Mouse (Mus musculus) urinary bladder, postnatal 36 days (tissue): Measurements from ENCODE around the gene Rnf26.
A peak's percentile ranks its signal among the peaks of the same experiment; 100 is the strongest.
"Not testable (repeated sequence)": the region's sequence is repeated elsewhere in the genome, so short reads cannot be mapped to it uniquely, and the experiment has no call there.

Experiments used
- DNase-seq, 2 experiments: peaks; one replicate each; pipeline ENCODE4 v3.0.0; 2022; ENCODE audit warnings: low spot score in 2 of 2, mixed read lengths in 1 of 2

Gene Rnf26

DNA sequence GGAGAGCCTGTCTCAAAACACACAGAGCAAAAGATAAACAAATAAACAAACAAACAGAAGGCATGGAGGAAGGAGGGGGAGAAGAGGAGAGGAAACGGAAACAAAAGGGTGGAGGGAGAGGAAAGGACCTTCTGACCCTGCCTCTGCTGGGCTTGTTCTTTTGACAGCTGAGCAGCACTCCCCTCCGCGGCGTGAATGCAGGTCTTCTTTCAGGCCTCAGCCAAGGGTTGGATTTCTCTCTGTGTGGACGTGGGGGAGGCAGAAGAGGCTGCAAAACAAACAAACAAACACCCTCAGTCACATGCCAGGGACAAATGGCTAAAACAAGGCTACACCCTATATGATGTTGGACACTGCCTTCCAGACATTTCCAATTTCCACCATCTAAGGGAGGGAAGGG, 11.7 kb upstream of the Rnf26 start:
- DNase-seq = no peak

DNA sequence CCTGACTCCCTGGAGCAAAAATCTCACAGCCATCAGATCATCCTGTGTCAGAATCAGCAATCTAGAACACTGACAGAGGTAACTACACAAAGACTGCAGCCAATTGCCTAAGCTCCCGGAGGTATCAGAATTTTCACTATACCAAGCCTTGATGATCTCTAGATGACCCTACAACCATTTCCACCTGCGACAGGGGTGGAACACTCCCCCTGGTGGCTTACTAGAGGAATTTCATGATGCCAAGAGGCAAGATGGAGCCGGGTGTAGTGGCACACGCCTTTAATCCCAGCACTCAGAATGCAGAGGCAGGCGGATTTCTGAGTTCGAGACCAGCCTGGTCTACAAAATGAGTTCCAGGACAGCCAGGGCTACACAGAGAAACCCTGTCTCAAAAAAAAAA, 11.0 kb upstream of the Rnf26 start:
- DNase-seq = no peak

DNA sequence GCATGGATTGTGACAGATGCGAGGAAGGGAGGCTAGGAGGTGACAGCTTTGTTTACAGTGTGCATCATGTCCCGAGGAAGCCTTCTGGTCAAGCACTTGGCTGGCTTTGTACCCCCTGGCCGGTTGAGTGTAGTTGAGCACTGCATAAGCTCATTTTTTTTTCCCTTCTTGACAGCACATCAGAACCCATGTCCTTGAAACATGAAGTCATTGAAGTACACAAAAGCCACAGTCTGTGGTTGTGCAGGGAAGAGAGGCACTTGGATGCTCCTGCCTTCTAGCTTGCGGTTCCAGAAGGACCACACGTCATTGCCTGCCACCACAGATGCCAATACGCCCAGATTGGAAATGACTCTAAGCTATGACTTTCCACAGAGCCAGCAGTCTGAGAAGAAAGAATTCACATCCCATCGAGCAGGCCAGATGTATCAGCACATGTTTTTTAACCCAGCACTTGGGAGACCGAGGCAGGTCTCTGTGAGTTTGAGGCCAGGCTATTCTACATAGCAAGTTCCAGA, 6.7 kb upstream of the Rnf26 start:
- DNase-seq = no peak

DNA sequence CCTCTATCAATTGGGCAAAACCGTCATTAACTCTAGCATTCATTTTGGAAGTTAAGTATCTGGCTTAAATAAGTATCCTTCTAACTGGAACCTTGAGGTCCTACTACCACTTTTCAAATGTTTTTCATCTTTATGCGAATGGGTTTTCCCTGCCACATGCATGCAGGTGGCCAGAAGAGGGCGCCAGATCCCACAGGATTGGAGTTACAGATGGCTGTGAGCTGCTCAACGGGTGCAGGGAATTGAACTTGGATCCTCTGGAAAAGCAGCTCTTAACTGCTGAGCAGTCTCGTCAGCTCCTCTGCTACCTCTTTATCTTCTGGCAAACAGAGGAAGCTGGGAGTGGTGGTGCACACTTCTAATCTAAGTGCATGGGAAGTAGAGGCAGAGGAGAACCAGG, 5.7 kb upstream of the Rnf26 start:
- DNase-seq = no peak

DNA sequence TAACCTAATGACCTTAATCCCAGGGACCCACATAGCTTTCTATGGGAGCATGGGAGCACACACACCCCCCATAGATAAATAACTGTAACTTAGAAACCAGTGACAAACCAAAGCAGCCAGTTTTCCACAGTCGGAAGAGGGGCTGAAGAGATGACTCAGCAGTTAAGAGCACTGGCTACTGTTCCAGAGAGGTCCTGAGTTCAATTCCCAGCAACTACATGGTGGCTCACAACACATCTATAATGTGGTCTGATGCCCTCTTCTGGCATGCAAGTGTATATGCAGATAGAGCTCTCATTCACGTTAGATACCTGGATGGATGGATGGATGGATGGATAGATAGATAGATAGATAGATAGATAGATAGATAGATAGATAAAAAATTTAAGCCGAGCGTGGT, 2.9 kb upstream of the Rnf26 start:
- no peak for DNase-seq

DNA sequence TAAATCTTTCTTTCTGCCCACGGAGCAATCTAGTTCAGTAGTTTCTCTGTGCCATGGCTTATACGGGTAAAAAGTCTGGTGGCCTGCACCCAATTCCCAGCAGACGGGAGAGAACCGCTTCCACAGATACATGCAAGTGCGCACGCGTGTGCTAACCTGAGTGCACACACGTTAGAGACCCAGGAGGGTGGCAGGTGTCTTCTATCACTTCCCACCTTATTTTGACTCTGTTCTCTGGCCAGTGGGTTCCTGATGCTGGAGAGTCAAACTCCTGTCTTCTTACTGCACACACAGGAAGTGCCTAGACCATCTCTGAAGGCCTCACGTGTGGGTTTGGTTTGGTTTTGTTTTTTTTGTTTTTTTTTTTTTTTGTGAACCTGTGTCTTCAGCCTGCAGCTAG, 2.3 kb upstream of the Rnf26 start:
- DNase-seq = no peak

DNA sequence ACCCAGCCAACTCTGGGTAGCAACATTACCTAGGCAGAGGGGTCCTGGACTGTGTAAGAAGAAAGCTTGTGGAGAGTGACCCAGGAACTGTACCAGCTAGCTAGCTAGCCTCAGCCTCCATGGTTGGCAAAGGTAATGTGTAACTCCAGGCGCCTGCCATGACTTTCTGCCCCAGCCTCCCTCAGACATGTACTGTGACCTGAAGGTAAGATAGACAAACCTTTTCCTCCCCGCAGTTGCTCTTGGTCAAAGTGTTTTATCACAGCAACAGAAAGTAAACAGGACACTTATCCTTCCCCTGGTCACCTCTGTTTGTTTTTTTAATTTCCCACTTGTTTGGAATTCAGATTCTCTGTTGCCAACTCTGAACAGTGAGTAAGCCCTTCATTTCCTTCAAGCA, 1.1 kb upstream of the Rnf26 start:
- no peak for DNase-seq

DNA sequence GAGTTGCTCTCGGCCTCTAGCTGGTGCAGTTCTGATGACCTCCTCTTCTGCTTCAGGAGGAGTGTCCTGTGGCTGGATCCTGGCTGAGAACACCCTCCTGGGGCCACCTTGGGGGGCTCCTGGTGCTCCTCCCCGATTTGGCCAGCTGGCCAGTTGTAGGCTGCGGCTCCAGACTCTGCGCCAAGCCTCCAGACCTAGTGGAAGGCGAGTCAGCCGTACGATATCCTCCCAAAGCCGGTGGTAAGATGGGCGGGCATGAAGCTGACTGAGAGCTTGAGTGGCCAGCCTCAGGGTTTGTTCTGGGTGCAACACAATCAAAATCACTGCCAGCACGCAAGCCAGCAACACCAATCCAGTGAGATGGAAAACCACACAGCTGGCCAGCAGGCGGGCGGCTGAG, 1.4 kb downstream of the Rnf26 start:
- not testable (repeated sequence) for DNase-seq

DNA sequence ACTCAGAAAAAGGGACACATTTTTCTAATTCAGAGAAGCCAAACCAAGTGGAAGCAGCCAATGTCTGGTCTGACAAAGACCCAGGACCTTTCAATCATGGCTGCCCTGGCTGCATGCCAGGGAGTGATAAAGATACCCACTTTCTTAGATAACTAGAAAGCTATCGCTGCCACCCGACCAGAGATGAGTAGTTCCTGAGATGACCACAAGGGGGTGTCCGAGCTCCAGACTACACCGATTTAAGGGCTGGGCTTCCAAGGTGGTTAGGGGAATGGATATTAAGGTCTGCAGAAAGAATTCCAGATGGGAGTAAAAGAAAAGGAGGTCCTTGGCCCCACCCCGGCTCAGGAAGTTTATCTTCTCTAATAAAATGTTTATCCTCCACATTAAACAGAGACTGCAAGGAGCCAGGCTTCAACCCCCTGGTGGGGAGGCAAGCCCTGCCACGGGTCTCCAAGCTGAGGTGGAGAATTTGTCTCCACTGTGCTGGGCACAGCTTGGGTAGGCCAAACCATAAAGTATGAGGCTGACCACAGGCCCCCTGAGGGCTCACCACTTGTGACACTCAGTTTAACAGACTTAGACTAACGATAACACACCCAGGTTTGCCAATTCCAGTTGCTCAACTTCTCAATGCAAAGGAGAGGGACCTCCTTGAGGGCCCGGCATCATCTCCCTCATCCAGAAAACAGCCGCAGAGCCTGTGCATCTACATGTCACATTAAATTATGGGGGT, 3.8 kb downstream of the Rnf26 start:
- DNase-seq = peak in 1 of 2 experiments; percentile 60

DNA sequence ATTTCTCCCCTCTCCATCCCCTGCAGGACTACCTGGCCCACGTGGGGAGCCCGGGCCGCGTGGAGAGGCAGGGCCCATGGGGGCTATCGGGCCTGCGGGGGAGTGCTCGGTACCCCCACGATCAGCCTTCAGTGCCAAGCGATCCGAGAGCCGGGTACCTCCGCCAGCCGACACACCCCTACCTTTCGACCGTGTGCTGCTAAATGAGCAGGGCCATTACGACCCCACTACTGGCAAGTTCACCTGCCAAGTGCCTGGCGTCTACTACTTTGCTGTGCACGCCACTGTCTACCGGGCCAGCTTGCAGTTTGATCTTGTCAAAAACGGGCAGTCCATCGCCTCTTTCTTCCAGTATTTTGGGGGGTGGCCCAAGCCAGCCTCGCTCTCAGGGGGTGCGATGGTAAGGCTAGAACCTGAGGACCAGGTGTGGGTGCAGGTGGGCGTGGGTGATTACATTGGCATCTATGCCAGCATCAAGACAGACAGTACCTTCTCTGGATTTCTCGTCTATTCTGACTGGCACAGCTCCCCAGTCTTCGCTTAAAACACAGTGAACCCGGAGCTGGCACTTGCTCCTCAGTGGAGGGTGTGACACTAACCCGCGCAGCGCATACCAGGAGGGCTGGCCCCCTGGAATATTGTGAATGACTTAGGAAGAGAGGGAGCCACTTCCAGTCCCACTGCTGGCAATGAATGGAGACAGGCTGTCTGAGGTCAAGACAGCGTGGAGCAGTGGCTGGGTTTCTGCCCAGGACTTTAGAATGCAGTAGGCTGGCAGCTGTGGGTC, 4.9 kb downstream of the Rnf26 start:
- DNase-seq = no peak

DNA sequence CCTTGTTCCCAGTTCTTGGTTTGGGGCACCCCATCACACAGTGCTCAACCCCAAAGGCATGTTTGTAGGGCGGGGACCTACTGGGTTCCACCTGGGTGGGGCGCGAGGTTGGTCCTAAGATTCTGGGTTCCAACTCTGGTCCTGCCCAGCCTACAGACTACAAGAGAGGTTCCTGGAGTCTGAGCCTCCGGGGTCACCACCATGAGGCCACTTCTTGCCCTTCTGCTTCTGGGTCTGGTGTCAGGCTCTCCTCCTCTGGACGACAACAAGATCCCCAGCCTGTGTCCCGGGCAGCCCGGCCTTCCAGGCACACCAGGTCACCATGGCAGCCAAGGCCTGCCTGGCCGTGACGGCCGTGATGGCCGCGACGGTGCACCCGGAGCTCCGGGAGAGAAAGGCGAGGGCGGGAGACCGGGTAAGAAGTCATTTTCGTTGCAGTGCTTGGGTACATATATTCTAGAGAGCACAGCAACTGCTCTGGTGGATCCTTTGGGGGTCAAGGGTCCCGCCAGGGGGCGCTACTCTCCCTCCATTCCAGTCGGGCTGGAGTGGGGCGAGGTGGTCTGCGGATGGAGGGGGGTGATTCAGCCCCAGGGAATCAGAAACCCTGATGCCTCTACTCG, 5.6 kb downstream of the Rnf26 start:
- DNase-seq = no peak

DNA sequence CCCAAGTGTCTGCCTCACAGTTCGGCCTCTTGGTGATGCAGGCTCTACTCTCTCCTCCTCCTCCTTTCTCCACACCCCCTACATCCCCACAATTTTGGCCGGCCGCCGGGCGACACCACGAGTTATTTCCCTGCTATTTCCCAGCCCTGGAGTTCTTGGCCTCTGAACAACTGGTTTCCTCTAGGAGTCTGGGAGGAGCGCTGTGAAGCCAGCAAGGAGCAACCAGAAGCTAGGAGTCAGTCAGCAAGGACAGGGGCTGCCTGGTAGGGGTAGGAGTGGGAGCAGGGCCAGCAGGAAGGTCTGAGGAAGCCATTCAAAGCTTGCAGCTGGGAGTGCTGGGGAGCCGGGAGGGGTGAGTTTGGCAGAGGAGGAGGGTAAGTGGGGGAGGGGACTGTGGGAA, 6.2 kb downstream of the Rnf26 start, which contains the start of gene C1qtnf5:
Gene C1qtnf5 (plus strand): TSS at position 136 of the 400 bp plus-strand sequence.
- DNase-seq = peak in 1 of 2 experiments; percentile 89

DNA sequence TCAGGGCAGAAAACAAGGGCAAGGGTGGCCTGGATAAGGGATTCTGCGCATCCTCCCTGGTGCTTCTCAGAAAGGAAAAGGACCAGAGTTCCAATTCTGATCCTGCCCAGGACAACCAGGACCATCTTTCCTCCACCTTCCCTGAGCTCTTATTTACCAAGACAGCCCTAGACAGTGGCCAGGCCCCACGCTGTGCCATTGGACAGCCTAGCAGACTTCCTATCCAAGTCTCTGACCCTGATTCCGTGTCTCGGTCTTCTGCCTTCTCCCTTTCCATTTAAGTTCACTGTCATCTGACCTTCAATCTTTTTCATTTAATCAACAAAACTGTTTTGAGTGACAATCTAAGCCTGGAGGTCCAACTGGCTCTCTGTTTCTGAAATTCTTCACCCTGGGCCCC, 6.7 kb downstream of the Rnf26 start:
- DNase-seq = no peak

DNA sequence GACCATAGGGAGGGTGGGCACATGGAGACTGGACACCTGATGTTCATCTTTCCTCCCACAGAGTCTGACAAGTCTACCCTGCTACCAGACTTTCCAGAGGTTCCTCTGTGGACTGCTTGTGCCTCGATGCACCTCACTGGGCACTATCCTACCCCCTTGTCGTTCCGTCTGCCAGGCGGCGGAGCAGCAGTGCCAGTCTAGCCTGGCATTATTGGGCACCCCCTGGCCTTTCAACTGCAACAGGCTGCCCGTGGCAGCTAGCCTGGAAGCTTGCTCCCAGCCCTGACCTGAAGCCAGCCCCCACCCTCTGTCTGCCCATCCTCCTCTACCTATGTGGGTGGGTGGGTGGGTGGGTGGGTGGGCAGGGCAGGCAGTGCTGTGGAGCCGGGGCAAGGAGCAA, 7.1 kb downstream of the Rnf26 start:
- no peak for DNase-seq

DNA sequence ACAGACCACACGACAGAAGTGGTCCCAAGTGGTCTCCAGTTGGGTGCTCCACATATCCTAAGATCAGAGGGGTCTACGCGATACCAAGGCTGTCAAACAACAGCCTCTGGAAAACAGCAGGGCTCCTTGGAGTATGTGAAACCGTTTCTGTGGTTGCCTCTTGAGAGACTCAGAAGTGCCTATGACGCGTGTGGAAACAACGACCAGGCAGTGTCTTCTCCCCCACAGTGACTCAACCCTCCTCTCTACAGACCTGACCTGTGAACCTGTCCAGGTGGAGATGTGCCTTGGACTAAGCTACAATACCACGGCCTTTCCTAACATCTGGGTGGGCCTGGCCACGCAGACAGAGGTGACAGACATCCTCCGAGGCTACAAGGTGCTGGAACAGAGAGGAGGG, 7.5 kb downstream of the Rnf26 start:
- no peak for DNase-seq

DNA sequence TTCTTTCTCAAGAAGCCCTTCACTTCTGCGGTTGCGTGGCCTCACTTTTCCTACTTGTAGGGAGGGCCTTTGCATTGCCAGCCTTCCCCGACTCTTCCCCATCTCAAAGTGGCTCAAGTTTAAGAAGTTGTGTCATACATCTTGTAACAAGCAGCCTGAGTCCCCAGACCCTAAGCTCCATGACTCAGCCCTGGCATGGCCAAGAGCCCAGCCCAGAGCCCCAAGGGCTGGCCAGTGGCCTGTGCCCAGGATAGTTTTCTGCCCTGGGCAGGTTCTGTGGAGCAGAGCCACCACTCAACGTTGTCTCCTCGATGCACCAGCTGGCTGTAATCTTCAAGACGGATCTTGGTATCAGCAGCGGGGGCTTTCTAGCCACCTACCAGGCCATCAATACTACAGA, 8.4 kb downstream of the Rnf26 start:
- no peak for DNase-seq

DNA sequence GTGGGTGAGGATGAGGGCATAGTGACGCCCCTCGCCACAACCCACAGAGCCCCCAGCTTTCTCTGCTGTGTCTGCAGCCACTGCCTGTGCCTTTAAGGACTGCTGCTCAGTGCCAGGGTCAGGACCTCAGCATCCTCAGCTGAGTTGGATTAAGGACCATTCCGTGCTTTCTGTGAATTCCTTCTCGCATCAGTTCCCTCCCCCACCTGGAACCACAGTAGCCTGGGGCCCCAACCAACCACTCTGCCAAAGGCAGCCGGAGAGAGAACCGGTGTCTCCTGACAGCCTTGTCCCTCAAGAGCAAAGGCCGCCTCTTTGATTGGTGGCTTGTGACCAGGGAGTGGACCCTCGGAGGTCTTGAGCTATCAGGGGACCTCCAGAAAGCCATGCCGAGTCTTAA, 11.8 kb downstream of the Rnf26 start, which contains the start of gene Mfrp:
Gene Mfrp (plus strand): TSS at position 240 of the 400 bp plus-strand sequence.
- no peak for DNase-seq

DNA sequence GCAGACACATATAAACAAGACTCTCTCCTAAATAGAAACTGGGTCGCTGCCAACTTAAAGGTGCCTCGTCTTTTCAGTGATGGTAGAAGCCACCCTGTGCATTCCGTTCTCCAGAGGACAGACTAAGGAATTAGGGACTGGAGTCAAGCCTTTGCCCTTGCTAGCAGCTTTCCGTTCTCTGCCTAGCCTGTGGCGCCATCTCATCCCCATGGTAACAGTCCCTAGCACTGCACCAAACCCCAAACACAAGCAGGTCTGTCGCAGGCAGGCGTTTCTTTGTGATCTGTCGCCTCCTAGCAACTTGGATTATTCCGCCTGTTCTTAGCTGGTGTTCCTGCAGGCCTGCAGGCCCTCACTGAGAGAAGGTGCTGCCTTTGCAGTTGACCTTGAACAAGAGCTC, 16.8 kb downstream of the Rnf26 start:
- no peak for DNase-seq

DNA sequence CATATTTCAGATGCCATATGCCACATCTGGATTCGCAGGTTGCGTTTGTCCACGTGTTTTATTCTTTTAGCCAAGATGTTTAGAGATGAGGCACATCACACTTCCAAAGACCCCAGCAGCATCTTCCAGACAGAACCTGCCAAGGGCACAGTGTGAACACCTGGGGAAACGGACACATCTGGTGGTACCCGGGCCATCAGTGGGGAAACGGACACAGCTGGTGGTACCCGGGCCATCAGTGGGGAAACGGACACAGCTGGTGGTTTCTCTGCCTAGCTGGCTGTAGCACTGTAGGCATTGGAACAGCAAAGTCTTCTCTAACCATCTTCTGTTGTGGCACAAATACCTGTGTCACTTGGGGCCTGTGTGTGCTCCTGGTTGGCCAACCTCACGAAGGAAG, 17.5 kb downstream of the Rnf26 start:
- no peak for DNase-seq

DNA sequence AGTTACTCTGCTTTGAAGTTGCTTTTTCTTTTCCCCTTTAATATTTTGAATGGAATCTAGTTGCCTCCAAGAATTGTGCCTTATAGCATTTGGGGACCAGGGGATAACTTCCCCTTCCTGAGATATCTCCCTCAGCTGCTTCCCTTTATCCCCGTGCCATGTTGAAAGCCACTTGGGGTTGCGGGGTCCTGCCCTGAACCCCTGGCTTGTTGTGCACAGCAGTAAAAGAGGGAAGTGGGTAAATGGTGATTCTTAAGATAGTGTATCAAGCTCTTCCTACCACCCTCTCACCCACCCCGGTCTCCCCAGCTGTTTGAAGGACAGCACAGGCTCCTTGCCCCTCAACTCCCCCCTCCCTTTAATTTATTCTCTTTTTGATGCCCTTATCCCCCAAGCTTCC, 18.6 kb downstream of the Rnf26 start:
- DNase-seq = no peak

DNA sequence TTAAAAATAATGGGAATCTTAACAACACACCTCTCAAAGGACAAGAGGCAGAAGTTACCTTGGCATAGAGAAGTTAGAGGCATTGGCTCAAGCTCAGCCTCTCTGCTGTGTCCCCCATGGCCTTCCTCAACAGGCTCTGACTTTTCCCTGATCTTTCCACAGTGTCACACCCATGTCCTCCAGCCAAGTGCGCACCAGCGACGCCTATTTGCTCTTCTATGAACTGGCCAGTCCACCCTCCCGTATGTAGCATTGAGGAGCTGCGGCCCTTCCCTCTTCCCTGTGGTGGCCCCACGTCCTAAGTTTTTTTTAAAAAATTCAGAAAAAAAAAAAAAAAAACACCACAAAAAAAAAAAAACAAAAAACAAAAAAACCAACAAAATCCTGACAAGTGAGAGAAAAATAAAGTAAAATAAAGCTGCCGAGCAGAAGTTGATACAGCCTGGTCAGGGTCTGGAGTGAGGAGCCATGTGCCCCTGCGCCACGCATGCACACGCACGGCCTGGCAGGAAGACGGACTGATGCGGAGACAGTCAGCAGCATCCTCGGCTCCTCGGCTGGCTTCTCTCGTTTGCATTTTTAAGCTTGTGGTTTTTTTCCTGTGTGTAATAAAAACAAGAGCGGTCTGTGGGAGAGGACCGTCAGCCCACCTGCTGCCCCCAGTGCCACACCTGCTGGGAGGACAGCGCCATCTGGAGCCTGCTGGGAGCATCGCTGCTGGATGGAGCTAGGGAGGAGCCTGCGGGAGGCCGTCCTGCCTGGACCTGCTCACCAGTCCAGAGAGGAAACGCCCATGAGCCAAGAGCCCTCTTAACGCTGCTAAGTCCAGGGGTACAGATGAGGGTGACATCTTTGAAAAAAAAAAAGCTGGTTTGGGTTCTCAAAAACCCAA, 19.5 kb downstream of the Rnf26 start:
- DNase-seq = peak in 1 of 2 experiments; percentile 70
